Comparison of ENCODE assay signal across 25 mouse cellular contexts in genomic region chr9:67874522-67875222, GRCm38 (mm10). TPM values are rescaled to one million over a fixed set of nuclear protein-coding genes. Genes with fewer than 3 reads are reported as not detected.
A peak's percentile ranks its signal among the peaks of the same experiment; 100 is the strongest.
DNase-seq lines count a peak whose midpoint lies in the region; ATAC-seq and TF ChIP-seq lines count a peak whose summit lies in the region.
"Had no signal": no experiment of that assay in that cellular context is flagged by ENCODE, and none has a peak within 500 bp of the region (broad histone marks: within the 10 kb centered on the region; RNA-seq: fewer than 3 reads in every experiment).

No protein-coding gene starts in this region.

- H3K4me1 ChIP-seq in liver, embryonic 13.5 days (replicated peaks), result peaks cover 82% of the 10 kb centered on the region
- H3K4me1 ChIP-seq in midbrain, embryonic 11.5 days (ENCODE audit: control insufficient read depth, insufficient read depth, low read length), result no peaks in the 10 kb centered on the region
- H3K4me1 ChIP-seq: embryonic facial prominence, embryonic 10.5 days; forebrain, embryonic 10.5 days; hindbrain, embryonic 10.5 days; intestine, embryonic 15.5 days; lung, embryonic 15.5 days; neural tube, embryonic 13.5 days had no signal

- H3K4me2 ChIP-seq in liver, embryonic 13.5 days, result no peak overlapping the region
- H3K4me2 ChIP-seq in midbrain, embryonic 11.5 days, result no peak overlapping the region
- H3K4me2 ChIP-seq: intestine, embryonic 15.5 days; lung, embryonic 15.5 days; neural tube, embryonic 13.5 days had no signal

- intact Hi-C loops in gastrocnemius, adult 2 months (cut with DNase I), result loop anchor here (2.0 kb wide), 1 partner anchor 116 kb away; the partner anchor contains the start of gene C2cd4b

- TF ChIP-seq CTCF in gastrocnemius, adult 2 months (IDR thresholded peaks at IDR 0.05), result no peak

- peaks cover 17% of the 10 kb centered on the region; the same call in 1 of the 2 replicates for H3K36me3 ChIP-seq in liver, embryonic 13.5 days
- H3K36me3 ChIP-seq in midbrain, embryonic 11.5 days (ENCODE audit: control insufficient read depth, insufficient read depth, low read length), result no peaks in the 10 kb centered on the region
- H3K36me3 ChIP-seq: forebrain, embryonic 10.5 days; intestine, embryonic 15.5 days had no signal

- H3K27ac ChIP-seq in liver, embryonic 13.5 days, result peak overlapping the region; percentile 80
- H3K27ac ChIP-seq in gastrocnemius, adult 2 months, result no peak overlapping the region
- no peak overlapping the region for H3K27ac ChIP-seq in midbrain, embryonic 11.5 days (ENCODE audit: low read depth, low read length)
- H3K27ac ChIP-seq: embryonic facial prominence, embryonic 10.5 days; forebrain, embryonic 10.5 days; hindbrain, embryonic 10.5 days; intestine, embryonic 15.5 days; layer of hippocampus, adult 2 months; lung, embryonic 15.5 days; neural tube, embryonic 13.5 days had no signal

- peak; percentile 24 for ATAC-seq in liver, embryonic 13.5 days (ENCODE audit: low read depth)
- ATAC-seq in megakaryocyte-erythroid progenitor cell, adult 5-6 weeks (replicated peaks; ENCODE audit: low FRiP score, low TSS enrichment, poor library complexity, severe bottlenecking), result peak; percentile 75
- ATAC-seq in midbrain, embryonic 11.5 days (ENCODE audit: low FRiP score), result no peak
- ATAC-seq: activated CD4-positive, CD25-positive, alpha-beta regulatory T cell, adult 4 months; forebrain, embryonic 16.5 days; hindbrain, embryonic 16.5 days; intestine, embryonic 15.5 days; midbrain, embryonic 16.5 days had no signal

- no peaks in the 10 kb centered on the region for H3K9me3 ChIP-seq in liver, embryonic 13.5 days (replicated peaks)
- no peaks in the 10 kb centered on the region for H3K9me3 ChIP-seq in midbrain, embryonic 11.5 days (ENCODE audit: control insufficient read depth, low read length)
- H3K9me3 ChIP-seq: embryonic facial prominence, embryonic 10.5 days; forebrain, embryonic 10.5 days; hindbrain, embryonic 10.5 days; intestine, embryonic 15.5 days; lung, embryonic 15.5 days; neural tube, embryonic 13.5 days had no signal

- no peaks in the 10 kb centered on the region for H3K27me3 ChIP-seq in liver, embryonic 13.5 days
- no peaks in the 10 kb centered on the region for H3K27me3 ChIP-seq in midbrain, embryonic 11.5 days (ENCODE audit: control insufficient read depth, insufficient read depth, low read length)
- H3K27me3 ChIP-seq: intestine, embryonic 15.5 days; lung, embryonic 15.5 days; neural tube, embryonic 13.5 days had no signal

- peak overlapping the region; percentile 15; the same call in 1 of the 2 replicates for H3K9ac ChIP-seq in liver, embryonic 13.5 days
- no peak overlapping the region for H3K9ac ChIP-seq in midbrain, embryonic 11.5 days (ENCODE audit: low read length)
- H3K9ac ChIP-seq: intestine, embryonic 15.5 days; lung, embryonic 15.5 days; neural tube, embryonic 13.5 days had no signal

- 34% methylated on average over 7 of the region's 7 CpGs for WGBS in liver, embryonic 13.5 days (ENCODE audit: insufficient replicate concordance)
- 79% methylated on average over 7 of the region's 7 CpGs for WGBS in midbrain, embryonic 11.5 days

- DNase-seq in embryo, embryonic 11.5 days (ENCODE audit: low read depth, low spot score), result peak; percentile 4
- DNase-seq in embryo, embryonic 11 days, result no peak
- peak; percentile 69 for DNase-seq in MEL-GATA-1-ER (ENCODE audit: extremely low read depth, low read depth)
- peak; percentile 54 for DNase-seq in liver, embryonic 13.5 days
- no peak for DNase-seq in gastrocnemius, adult 2 months
- no peak for DNase-seq in right cerebral cortex, postnatal 36 days (ENCODE audit: low spot score in 2 of 2)
- DNase-seq in midbrain, embryonic 11.5 days (ENCODE audit: low spot score, missing footprints), result no peak
- DNase-seq: adrenal gland, adult 8-10 months; gastrocnemius, postnatal 25 days; thymus, adult 18-20 months had no signal

- H3K4me3 ChIP-seq in liver, embryonic 13.5 days (replicated peaks), result no peak overlapping the region
- no peak overlapping the region for H3K4me3 ChIP-seq in gastrocnemius, adult 2 months
- no peak overlapping the region for H3K4me3 ChIP-seq in midbrain, embryonic 11.5 days (ENCODE audit: low read depth, low read length)
- H3K4me3 ChIP-seq: embryonic facial prominence, embryonic 10.5 days; forebrain, embryonic 10.5 days; hindbrain, embryonic 10.5 days; intestine, embryonic 15.5 days; layer of hippocampus, adult 2 months; lung, embryonic 15.5 days; myocyte; neural tube, embryonic 13.5 days had no signal

RNA-seq across cellular contexts. Expression of gene Vps13c, which starts 34.5 kb away (rescaled TPM):
- polyA plus RNA-seq in liver, embryonic 13.5 days (2015; fragmentation: Nextera tagmentation; extraction: Ambion mirVana), result 6.5 and 7.2 TPM in 2 replicates
- 34.5 and 39.3 TPM in 2 replicates for total RNA-seq in megakaryocyte-erythroid progenitor cell, adult 5-6 weeks (2014; fragmentation: Nextera tagmentation)
- total RNA-seq in megakaryocyte-erythroid progenitor cell, adult 5-6 weeks (2017), result 20.8 and 33.5 TPM in 2 replicates
- total RNA-seq in gastrocnemius, adult 2 months (2021), result 10 to 100 TPM; 26.1 to 32.9 TPM
- 7.1 and 8.9 TPM in 2 replicates for polyA plus RNA-seq in midbrain, embryonic 11.5 days (2014; fragmentation: Nextera tagmentation; extraction: Ambion mirVana)

RNA-seq across cellular contexts. Expression of gene C2cd4a, which starts 42.5 kb away (rescaled TPM):
- polyA plus RNA-seq in liver, embryonic 13.5 days (2015; fragmentation: Nextera tagmentation; extraction: Ambion mirVana), result 3.4 and 4.2 TPM in 2 replicates
- not detected in 2 replicates for total RNA-seq in megakaryocyte-erythroid progenitor cell, adult 5-6 weeks (2014; fragmentation: Nextera tagmentation)
- not detected in 2 replicates for total RNA-seq in megakaryocyte-erythroid progenitor cell, adult 5-6 weeks (2017)
- total RNA-seq in gastrocnemius, adult 2 months (2021), result not detected
- polyA plus RNA-seq in midbrain, embryonic 11.5 days (2014; fragmentation: Nextera tagmentation; extraction: Ambion mirVana), result not detected in 2 replicates
- total RNA-seq: heart, adult 18-20 months; left cerebral cortex, postnatal 25 days had no signal
- polyA plus RNA-seq: activated CD4-positive, CD25-positive, alpha-beta regulatory T cell, adult 4 months; embryonic facial prominence, embryonic 10.5 days; forebrain, embryonic 10.5 days; forebrain, embryonic 16.5 days; hindbrain, embryonic 10.5 days; myocyte had no signal

Comparison
In these comparisons a context has a peak if more than half of its experiments do, and no peak if none do; other contexts are left out.
1. DNase-seq: peak in embryo, embryonic 11.5 days (single experiment), MEL-GATA-1-ER (single experiment) and liver, embryonic 13.5 days (single experiment); none in embryo, embryonic 11 days (single experiment), gastrocnemius, adult 2 months (single experiment), right cerebral cortex, postnatal 36 days (0 of 2) and midbrain, embryonic 11.5 days (single experiment).